Mouse (Mus musculus) urinary bladder, postnatal 4 days (tissue): Measurements from ENCODE around the gene Vmn2r98.
"Not testable (repeated sequence)": the region's sequence is repeated elsewhere in the genome, so short reads cannot be mapped to it uniquely, and the experiment has no call there.

ENCODE experiments used
- DNase-seq, 2 experiments: peaks; one replicate each; pipeline ENCODE4 v3.0.0; 2021 to 2022; ENCODE audit warnings: low spot score in 2 of 2

Vmn2r98 gene

GRCm38 (mm10) chr17:19053160-19053559 is at the start of gene Vmn2r98:
Gene Vmn2r98, plus strand, starts transcription at chr17:19053460.
- not testable (repeated sequence) for DNase-seq

GRCm38 (mm10) chr17:19031441-19031840 is 21.8 kb upstream of the Vmn2r98 start:
- not testable (repeated sequence) for DNase-seq

- no peak for DNase-seq
Measured at GRCm38 (mm10) chr17:19031962-19032361, 21.3 kb upstream of the Vmn2r98 start.

- no peak for DNase-seq
Measured at GRCm38 (mm10) chr17:19032721-19033120, 20.5 kb upstream of the Vmn2r98 start.
